Mouse (Mus musculus) liver, embryonic 11.5 days (tissue): ENCODE measurements around the gene Oma1. TPM values are rescaled to one million over a fixed set of nuclear protein-coding genes. Genes with fewer than 3 reads are reported as not detected.

ENCODE experiments used
- ATAC-seq: fragments of 200-750 bp; cut with Nextera tagmentation; replicated peaks from 2 replicates; pipeline ENCODE4 v1.8.0; 2017; ENCODE audit warnings: moderate number of reproducible peaks, mild to moderate bottlenecking, moderate TSS enrichment, moderate library complexity; ENCODE audit not compliant: low FRiP score
- DNase-seq: peaks from one replicate; pipeline ENCODE4 v3.0.0-alpha.2; 2017; ENCODE audit warnings: low spot score
- H3K27ac ChIP-seq: fragments of 300-500 bp; sonication (generic); 2 replicates; pipeline ENCODE4 v1.5.1; 2014; ENCODE audit warnings: mild to moderate bottlenecking, low read depth, low read length, control low read depth
- H3K27me3 ChIP-seq: fragments of 300-500 bp; sonication (generic); replicated peaks from 2 replicates; pipeline ENCODE4 v1.6.1; 2014; ENCODE audit warnings: low read length, mixed read lengths; ENCODE audit not compliant: control insufficient read depth, insufficient read depth
- H3K36me3 ChIP-seq: fragments of 300-500 bp; sonication (generic); 2 replicates; pipeline ENCODE4 v1.6.1; 2014; ENCODE audit warnings: mild to moderate bottlenecking, low read length, moderate library complexity, mixed read lengths; ENCODE audit not compliant: control insufficient read depth, insufficient read depth
- H3K4me1 ChIP-seq: fragments of 300-500 bp; sonication (generic); replicated peaks from 2 replicates; pipeline ENCODE4 v1.6.1; 2014; ENCODE audit warnings: low read length, mixed read lengths; ENCODE audit not compliant: control insufficient read depth, insufficient read depth
- H3K4me2 ChIP-seq: fragments of 300-500 bp; sonication (generic); 2 replicates; pipeline ENCODE4 v1.6.1; 2014; ENCODE audit warnings: mild to moderate bottlenecking, control low read depth, moderate library complexity
- H3K4me3 ChIP-seq: fragments of 300-500 bp; sonication (generic); 2 replicates; pipeline ENCODE4 v1.5.1; 2014; ENCODE audit warnings: low read depth, low read length, control low read depth
- H3K9ac ChIP-seq: fragments of 300-500 bp; sonication (generic); 2 replicates; pipeline ENCODE4 v1.6.1; 2014; ENCODE audit warnings: low read depth, low read length, control low read depth
- H3K9me3 ChIP-seq: fragments of 300-500 bp; sonication (generic); 2 replicates; pipeline ENCODE4 v1.6.1; 2016; ENCODE audit warnings: low read length, inconsistent platforms, mixed read lengths; ENCODE audit not compliant: control insufficient read depth
- WGBS: fragments of 180-500 bp; shearing (Covaris S2); extraction: QIAGEN DNeasy Blood & Tissue Kit; methylation state at CpG from one replicate; pipeline ENCODE4 v1.1.7; 2014; 5-methylcytosine and 5-hydroxymethylcytosine counted together
- polyA plus RNA-seq: library from polyadenylated mRNA; unstranded; fragments of >200 nt; fragmentation: Nextera tagmentation; extraction: Ambion mirVana; gene quantifications from 2 replicates; pipeline ENCODE4 v1.2.1, GENCODE M21; 2014

Gene Oma1
- polyA plus RNA-seq, 1 experiment from 2014 or later: 23.5 TPM

- H3K4me2 ChIP-seq: no peak overlapping the region
- WGBS: 71% methylated on average over 4 of the region's 4 CpGs
Observed at GRCm38 (mm10) chr4:103341620-103342019, 28.0 kb downstream of the Oma1 start.

GRCm38 (mm10) chr4:103346058-103346457, 32.4 kb downstream of the Oma1 start:
- Histone ChIP-seq H3K9me3 (no peaks in the 10 kb centered on the region), H3K36me3 (peaks cover 2% of the 10 kb centered on the region; the same call in 1 of the 2 replicates), H3K4me1 (no peaks in the 10 kb centered on the region; the same call in 1 of the 2 replicates), H3K4me2 (no peak overlapping the region), H3K9ac (no peak overlapping the region), H3K27ac (no peak overlapping the region), H3K27me3 (no peaks in the 10 kb centered on the region), H3K4me3 (no peak overlapping the region)
- ATAC-seq (no peak; the same call in 1 of the 2 replicates), DNase-seq (no peak)
- WGBS: 66% methylated on average over 2 of the region's 2 CpGs

More at GRCm38 (mm10) chr4:103341620-103342019, 28.0 kb downstream of the Oma1 start:
- ATAC-seq (no peak), DNase-seq (no peak)
- Histone ChIP-seq H3K9me3 (no peaks in the 10 kb centered on the region), H3K27me3 (no peaks in the 10 kb centered on the region), H3K9ac (no peak overlapping the region), H3K27ac (no peak overlapping the region), H3K4me1 (no peaks in the 10 kb centered on the region; the same call in 1 of the 2 replicates), H3K36me3 (peaks cover 2% of the 10 kb centered on the region; the same call in 1 of the 2 replicates), H3K4me3 (no peak overlapping the region)

GRCm38 (mm10) chr4:103346849-103347248, 33.2 kb downstream of the Oma1 start:
- H3K4me3 ChIP-seq: no peak overlapping the region
- no peaks in the 10 kb centered on the region; the same call in 1 of the 2 replicates for H3K4me1 ChIP-seq
- WGBS: 86% methylated on average over 5 of the region's 5 CpGs
- H3K9me3 ChIP-seq: no peaks in the 10 kb centered on the region
- H3K36me3 ChIP-seq: peaks cover 2% of the 10 kb centered on the region; the same call in 1 of the 2 replicates
- no peak overlapping the region for H3K4me2 ChIP-seq
- no peak overlapping the region for H3K9ac ChIP-seq
- DNase-seq (no peak), ATAC-seq (no peak)
- no peak overlapping the region for H3K27ac ChIP-seq
- no peaks in the 10 kb centered on the region for H3K27me3 ChIP-seq

- Histone ChIP-seq H3K9me3 (no peaks in the 10 kb centered on the region), H3K27ac (no peak overlapping the region), H3K27me3 (no peaks in the 10 kb centered on the region), H3K9ac (no peak overlapping the region), H3K4me2 (no peak overlapping the region), H3K4me1 (no peaks in the 10 kb centered on the region), H3K4me3 (no peak overlapping the region), H3K36me3 (no peaks in the 10 kb centered on the region)
- DNase-seq (no peak), ATAC-seq (no peak)
- WGBS: 92% methylated on average over 4 of the region's 4 CpGs
Observed at GRCm38 (mm10) chr4:103349219-103349618, 35.6 kb downstream of the Oma1 start.

GRCm38 (mm10) chr4:103352926-103353325, 39.3 kb downstream of the Oma1 start:
- Histone ChIP-seq H3K36me3 (no peaks in the 10 kb centered on the region; the same call in 1 of the 2 replicates), H3K9me3 (no peaks in the 10 kb centered on the region), H3K4me1 (no peaks in the 10 kb centered on the region), H3K27ac (no peak overlapping the region), H3K27me3 (no peaks in the 10 kb centered on the region), H3K4me3 (no peak overlapping the region), H3K4me2 (no peak overlapping the region), H3K9ac (no peak overlapping the region)
- DNase-seq: no peak
- 94% methylated on average over 5 of the region's 5 CpGs for WGBS
- ATAC-seq: no peak

GRCm38 (mm10) chr4:103357457-103357856, 43.8 kb downstream of the Oma1 start:
- H3K36me3 ChIP-seq: no peaks in the 10 kb centered on the region; the same call in 1 of the 2 replicates
- H3K4me1 ChIP-seq: no peaks in the 10 kb centered on the region
- DNase-seq: no peak
- H3K9ac ChIP-seq: no peak overlapping the region
- H3K4me3 ChIP-seq: no peak overlapping the region
- 96% methylated on average over 3 of the region's 3 CpGs for WGBS
- no peak for ATAC-seq
- no peaks in the 10 kb centered on the region for H3K9me3 ChIP-seq
- H3K27me3 ChIP-seq: no peaks in the 10 kb centered on the region
- no peak overlapping the region for H3K4me2 ChIP-seq
- H3K27ac ChIP-seq: no peak overlapping the region

- no peaks in the 10 kb centered on the region for H3K9me3 ChIP-seq
- H3K4me1 ChIP-seq: no peaks in the 10 kb centered on the region
- H3K36me3 ChIP-seq: no peaks in the 10 kb centered on the region; the same call in 1 of the 2 replicates
- H3K4me3 ChIP-seq: no peak overlapping the region
- H3K9ac ChIP-seq: no peak overlapping the region
- no peaks in the 10 kb centered on the region for H3K27me3 ChIP-seq
- no peak overlapping the region for H3K4me2 ChIP-seq
- WGBS: 84% methylated on average over 9 of the region's 9 CpGs
- ATAC-seq: no peak
- H3K27ac ChIP-seq: no peak overlapping the region
- no peak for DNase-seq
Observed at GRCm38 (mm10) chr4:103358941-103359448, 45.4 kb downstream of the Oma1 start.

GRCm38 (mm10) chr4:103382171-103382570, 68.6 kb downstream of the Oma1 start:
- Histone ChIP-seq H3K27me3 (no peaks in the 10 kb centered on the region), H3K9me3 (no peaks in the 10 kb centered on the region), H3K4me3 (no peak overlapping the region), H3K36me3 (no peaks in the 10 kb centered on the region), H3K9ac (no peak overlapping the region), H3K4me1 (no peaks in the 10 kb centered on the region), H3K4me2 (no peak overlapping the region), H3K27ac (no peak overlapping the region)
- ATAC-seq (no peak), DNase-seq (no peak)
- WGBS: 84% methylated on average over 5 of the region's 5 CpGs

- WGBS: 77% methylated on average over 4 of the region's 4 CpGs
- Histone ChIP-seq H3K9me3 (no peaks in the 10 kb centered on the region), H3K4me1 (no peaks in the 10 kb centered on the region), H3K4me3 (no peak overlapping the region), H3K36me3 (no peaks in the 10 kb centered on the region), H3K9ac (no peak overlapping the region), H3K4me2 (no peak overlapping the region), H3K27ac (peak overlapping the region; percentile 68; the same call in 1 of the 2 replicates), H3K27me3 (no peaks in the 10 kb centered on the region)
- no peak for ATAC-seq
- no peak for DNase-seq
Observed at GRCm38 (mm10) chr4:103385031-103385430, 71.4 kb downstream of the Oma1 start.
